Mouse (Mus musculus) bone marrow, adult 2 months (tissue): Measurements from ENCODE around the gene Fam178b.

Experiments used
- CTCF ChIP-seq: fragments of 200-500 bp; IDR thresholded peaks from 2 replicates; pipeline ENCODE4 v1.5.1; 2011; ENCODE audit warnings: low read length, control low read depth; ENCODE audit not compliant: control insufficient read depth, insufficient read depth
- POLR2A ChIP-seq: fragments of 200-500 bp; IDR thresholded peaks from 2 replicates; pipeline ENCODE4 v1.6.1; 2011; ENCODE audit warnings: low read depth, mild to moderate bottlenecking, control low read depth, low read length, borderline replicate concordance; ENCODE audit not compliant: control insufficient read depth

DNA sequence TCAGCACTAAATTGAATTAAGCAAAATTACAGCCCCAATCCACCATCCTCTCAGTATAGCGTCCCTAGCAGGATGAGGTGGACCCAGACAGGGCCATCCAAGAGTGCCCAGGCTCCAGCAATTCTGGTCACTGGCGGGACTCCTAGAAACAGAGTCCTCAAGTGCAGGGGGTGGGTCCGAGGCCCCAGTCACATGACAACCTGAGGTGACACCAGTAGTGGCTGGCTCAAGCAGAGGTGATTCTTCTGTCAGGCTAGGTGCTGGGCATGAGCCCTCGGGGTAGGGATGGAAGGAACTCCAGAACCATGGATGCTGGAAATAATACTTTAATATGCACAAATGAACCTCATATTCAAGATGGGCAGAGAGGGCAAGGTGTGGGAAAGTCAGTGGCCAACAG lies 120.6 kb downstream of the Fam178b start:
- TF ChIP-seq CTCF (no peak), POLR2A (no peak)
